Mouse (Mus musculus) liver, embryonic 14.5 days (tissue): ENCODE measurements around the gene Olfr463.

Experiments used
- CTCF ChIP-seq: IDR thresholded peaks from 2 replicates; pipeline ENCODE4 v1.5.1; 2016; ENCODE audit warnings: antibody characterized with exemption, low read depth, control low read depth
- EP300 ChIP-seq: IDR thresholded peaks from 2 replicates; pipeline ENCODE4 v1.6.1; 2016; ENCODE audit warnings: antibody characterized with exemption, low read depth

DNA sequence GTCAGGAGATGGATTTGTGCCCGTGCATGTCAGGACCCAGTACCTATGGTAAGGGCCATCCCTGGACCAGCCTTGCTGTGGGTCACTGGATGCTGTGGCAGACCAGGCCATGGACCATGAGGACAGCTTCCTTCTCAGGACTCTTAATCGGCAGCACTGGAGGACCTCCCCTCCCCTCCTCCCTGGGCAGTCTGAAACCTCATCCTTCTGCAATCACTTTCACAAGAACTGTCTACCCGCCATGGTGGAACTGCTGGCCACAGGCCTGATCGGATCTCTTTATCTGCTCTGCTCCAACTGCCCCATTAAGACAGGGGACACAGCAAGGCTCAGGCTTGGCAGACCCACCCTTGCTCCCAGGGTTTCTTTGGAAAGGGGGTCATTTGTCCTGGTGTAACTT is 15.5 kb downstream of the Olfr463 start:
- TF ChIP-seq CTCF, result no peak
- no peak for TF ChIP-seq EP300
